Mouse (Mus musculus) thymus, adult 2 months (tissue): Measurements from ENCODE around the gene En1. TPM values are rescaled to one million over a fixed set of nuclear protein-coding genes. Genes with fewer than 3 reads are reported as not detected.

Source experiments
- DNase-seq: peaks from one replicate; pipeline ENCODE4 v3.0.0; 2021
- H3K27ac ChIP-seq: fragments of 200-500 bp; 2 replicates; pipeline ENCODE4 v1.5.1; 2012; ENCODE audit warnings: low read length, control low read depth; ENCODE audit not compliant: control insufficient read depth, insufficient read depth
- H3K27me3 ChIP-seq: fragments of 200-500 bp; 2 replicates; pipeline ENCODE4 v1.6.1; 2012; ENCODE audit warnings: mild to moderate bottlenecking, low read length, moderate library complexity, mixed read lengths; ENCODE audit not compliant: control insufficient read depth, insufficient read depth
- H3K36me3 ChIP-seq: fragments of 200-500 bp; 2 replicates; pipeline ENCODE4 v1.6.1; 2012; ENCODE audit warnings: mild to moderate bottlenecking, low read length, moderate library complexity; ENCODE audit not compliant: control insufficient read depth, insufficient read depth
- H3K4me1 ChIP-seq: fragments of 200-500 bp; replicated peaks from 2 replicates; pipeline ENCODE4 v1.6.1; 2012; ENCODE audit warnings: low read length; ENCODE audit not compliant: control insufficient read depth, insufficient read depth
- H3K4me3 ChIP-seq: fragments of 200-500 bp; 2 replicates; pipeline ENCODE4 v1.5.1; 2012; ENCODE audit warnings: mild to moderate bottlenecking, low read length, control low read depth, moderate library complexity; ENCODE audit not compliant: control insufficient read depth, insufficient read depth
- CTCF ChIP-seq: fragments of 200-500 bp; IDR thresholded peaks from 2 replicates; pipeline ENCODE4 v1.5.1; 2012; ENCODE audit warnings: mild to moderate bottlenecking, control low read depth, low read length, moderate library complexity, borderline replicate concordance; ENCODE audit not compliant: control insufficient read depth, poor library complexity, insufficient read depth; ENCODE audit errors: extremely low read depth
- POLR2A ChIP-seq: fragments of 200-500 bp; IDR thresholded peaks from 2 replicates; pipeline ENCODE4 v1.6.1; 2012; ENCODE audit warnings: mild to moderate bottlenecking, low read length, control low read depth, moderate library complexity; ENCODE audit not compliant: control insufficient read depth, poor library complexity, insufficient read depth; ENCODE audit errors: extremely low read depth
- WGBS: fragments of 180-500 bp; shearing (Covaris S2); methylation state at CpG from one replicate; pipeline ENCODE4 v1.1.7; 2018; 5-methylcytosine and 5-hydroxymethylcytosine counted together
- polyA plus RNA-seq: library from polyadenylated mRNA; depleted of rRNA; stranded (reverse); fragments of >200 nt; gene quantifications from 2 replicates; pipeline ENCODE4 v1.2.3, GENCODE M21; 2012

Gene En1
- polyA plus RNA-seq, 1 experiment: 0.07 TPM

DNA sequence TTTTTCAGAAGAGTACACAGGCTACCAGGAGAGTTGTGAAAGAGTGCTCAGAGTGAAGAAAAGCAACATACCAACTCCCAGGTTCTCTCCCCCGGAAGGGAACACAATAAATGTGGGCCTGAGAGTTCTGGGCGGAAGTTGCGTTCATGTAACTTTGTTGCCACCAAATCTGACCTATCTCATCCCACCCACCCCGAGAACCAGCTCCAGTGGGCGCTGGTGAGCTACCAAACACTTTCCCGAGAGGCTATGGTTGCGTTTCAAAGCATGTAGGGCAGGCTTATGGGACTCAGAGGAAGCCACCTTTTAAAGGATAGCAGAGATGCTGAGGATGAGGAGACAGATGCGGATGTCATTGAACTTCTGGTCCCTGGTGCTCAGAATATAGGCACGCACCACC is 26.6 kb downstream of the En1 start:
- Histone ChIP-seq H3K27me3 (no peaks in the 10 kb centered on the region), H3K27ac (no peak overlapping the region), H3K36me3 (no peaks in the 10 kb centered on the region), H3K4me3 (no peak overlapping the region), H3K4me1 (no peaks in the 10 kb centered on the region)
- no peak for DNase-seq
- 51% methylated on average over 9 of the region's 9 CpGs for WGBS
- TF ChIP-seq CTCF (no peak), POLR2A (no peak)

DNA sequence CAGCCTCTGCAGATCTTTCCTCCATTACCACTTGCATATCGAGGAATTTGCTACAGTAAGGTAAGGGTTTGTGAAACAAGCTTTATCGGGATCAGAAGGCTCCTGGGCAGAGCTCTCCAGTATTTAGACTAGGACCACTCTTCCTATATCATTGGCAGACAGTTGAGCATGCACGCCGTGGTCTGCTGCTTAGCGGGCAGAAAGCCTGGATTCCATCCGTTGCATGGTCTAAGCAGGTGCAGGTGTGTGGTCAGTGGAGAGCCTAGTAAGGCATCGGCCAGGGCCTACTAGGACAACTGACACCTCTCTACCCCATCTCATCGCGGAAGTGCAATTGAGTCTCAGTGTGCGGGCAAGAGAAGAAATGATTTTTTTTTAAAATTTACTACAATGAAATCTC is 41.2 kb downstream of the En1 start:
- no peak for DNase-seq
- H3K36me3 ChIP-seq: no peaks in the 10 kb centered on the region
- no peak overlapping the region for H3K27ac ChIP-seq
- H3K4me1 ChIP-seq: no peaks in the 10 kb centered on the region
- TF ChIP-seq POLR2A (no peak), CTCF (no peak)
- WGBS: 68% methylated on average over 10 of the region's 10 CpGs
- H3K4me3 ChIP-seq: no peak overlapping the region
- H3K27me3 ChIP-seq: no peaks in the 10 kb centered on the region

DNA sequence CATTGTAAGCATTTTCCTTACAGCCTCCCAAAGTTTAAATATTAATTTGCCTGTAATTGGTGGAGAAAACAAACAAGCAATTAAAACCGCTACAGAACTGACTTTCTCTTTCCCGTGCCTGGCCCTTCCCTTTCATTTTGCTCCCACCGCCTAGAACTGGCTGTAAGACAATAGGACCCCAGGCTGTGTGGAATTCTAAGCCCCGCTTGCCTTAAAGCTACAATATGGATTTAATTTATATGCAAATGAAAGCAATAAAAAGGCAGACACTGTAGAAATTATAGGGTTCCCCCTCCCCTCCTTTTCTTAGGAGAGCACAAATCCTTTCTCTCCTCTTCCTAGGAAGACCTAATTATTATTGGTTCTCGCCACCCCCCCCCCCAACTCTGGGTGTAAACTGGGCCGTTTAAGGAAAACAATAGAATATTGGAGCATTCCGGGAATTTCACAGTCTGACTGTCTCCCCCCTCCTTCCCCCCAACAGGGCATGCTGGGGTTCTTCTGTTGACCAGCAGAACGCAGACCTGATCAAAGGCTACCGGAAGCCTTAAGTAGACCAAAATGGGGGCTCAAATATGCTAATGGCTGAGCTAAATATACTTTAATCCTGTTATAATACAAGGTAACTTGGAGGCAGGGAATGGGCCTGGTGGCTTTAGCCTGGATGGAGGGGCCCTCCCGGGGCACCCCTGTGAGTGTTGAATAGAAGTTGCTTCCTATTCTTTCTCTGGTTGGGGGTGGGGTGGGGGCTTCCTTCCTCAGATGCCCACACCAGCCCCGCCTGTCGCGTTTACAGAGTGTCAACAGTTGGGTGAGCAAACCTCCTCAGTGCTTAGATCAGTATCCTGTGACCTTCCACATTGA is 41.9 kb downstream of the En1 start:
- DNase-seq: no peak
- TF ChIP-seq POLR2A: no peak
- no peak for TF ChIP-seq CTCF
- WGBS: 54% methylated on average over 13 of the region's 13 CpGs

DNA sequence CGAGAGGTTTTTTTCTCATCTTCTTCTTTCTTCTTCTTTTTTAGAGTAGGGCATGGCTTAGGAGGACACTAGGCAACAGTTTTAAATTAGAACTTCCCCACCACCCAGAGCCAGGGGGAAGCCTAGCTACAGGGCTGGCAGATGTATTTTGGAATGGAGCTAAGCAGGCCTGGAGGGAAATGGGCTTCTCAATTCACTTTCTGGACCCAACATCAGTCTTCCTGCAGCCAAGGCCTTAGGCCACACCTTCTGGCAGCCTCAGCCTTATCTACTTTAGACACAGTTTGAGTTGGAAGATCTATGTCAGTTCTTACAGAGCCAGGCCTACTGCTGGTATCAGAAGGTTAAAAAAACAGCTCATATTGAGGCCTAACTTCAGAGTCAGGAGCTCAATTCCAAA is 42.5 kb downstream of the En1 start:
- Histone ChIP-seq H3K4me3 (no peak overlapping the region), H3K27ac (no peak overlapping the region), H3K36me3 (no peaks in the 10 kb centered on the region), H3K27me3 (no peaks in the 10 kb centered on the region), H3K4me1 (no peaks in the 10 kb centered on the region)
- no peak for TF ChIP-seq POLR2A
- TF ChIP-seq CTCF: no peak
- no peak for DNase-seq
- WGBS: 53% methylated on average over 1 of the region's 1 CpGs

More for the DNA sequence above, 41.9 kb downstream of the En1 start:
- no peaks in the 10 kb centered on the region for H3K36me3 ChIP-seq
- H3K4me1 ChIP-seq: no peaks in the 10 kb centered on the region
- H3K27me3 ChIP-seq: no peaks in the 10 kb centered on the region
- no peak overlapping the region for H3K27ac ChIP-seq
- H3K4me3 ChIP-seq: no peak overlapping the region

DNA sequence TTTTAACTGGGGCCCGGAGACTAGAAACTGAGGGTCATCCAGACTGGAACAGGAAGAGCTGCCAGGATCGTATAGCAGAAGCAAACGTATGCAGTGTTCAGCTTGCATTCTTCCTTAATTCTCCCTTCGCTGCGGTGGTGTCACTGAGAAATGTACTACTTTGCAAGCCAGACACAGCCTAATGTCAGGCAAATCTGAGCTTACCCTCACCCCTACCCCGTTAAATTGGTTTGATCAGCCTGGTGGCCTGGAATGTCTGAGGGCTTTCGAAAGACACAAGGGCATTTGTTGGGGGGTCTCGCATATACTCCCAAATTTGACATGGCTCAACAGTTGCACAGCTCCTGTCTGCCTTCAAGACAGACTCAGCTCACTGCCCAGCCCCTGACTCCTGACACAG is 47.9 kb downstream of the En1 start:
- 88% methylated on average over 8 of the region's 8 CpGs for WGBS
- Histone ChIP-seq H3K4me1 (no peaks in the 10 kb centered on the region), H3K27ac (no peak overlapping the region), H3K27me3 (no peaks in the 10 kb centered on the region), H3K36me3 (no peaks in the 10 kb centered on the region), H3K4me3 (no peak overlapping the region)
- TF ChIP-seq CTCF (no peak), POLR2A (no peak)
- no peak for DNase-seq

DNA sequence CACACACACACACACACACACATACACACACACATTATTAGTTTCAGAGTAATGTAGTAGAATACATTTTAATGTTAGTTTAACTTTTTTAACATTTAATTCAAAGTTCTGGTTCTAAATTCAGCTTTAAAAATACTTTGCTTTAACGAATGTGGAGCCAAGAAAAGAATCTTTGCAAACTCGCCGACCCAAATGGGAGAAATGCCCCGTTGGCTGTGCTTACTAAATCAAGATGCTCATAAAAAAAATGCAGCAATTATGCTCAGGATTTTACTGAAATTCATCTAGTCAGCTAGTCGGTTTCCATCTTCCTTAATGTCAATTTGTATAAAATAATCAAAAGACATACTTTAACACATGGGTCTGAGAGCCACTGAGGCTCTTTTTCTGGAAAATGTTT is 49.8 kb downstream of the En1 start:
- no peak for DNase-seq
- no peak overlapping the region for H3K4me3 ChIP-seq
- no peaks in the 10 kb centered on the region for H3K36me3 ChIP-seq
- TF ChIP-seq CTCF (no peak), POLR2A (no peak)
- no peaks in the 10 kb centered on the region for H3K27me3 ChIP-seq
- no peak overlapping the region for H3K27ac ChIP-seq
- WGBS: 89% methylated on average over 5 of the region's 5 CpGs
- H3K4me1 ChIP-seq: no peaks in the 10 kb centered on the region
